Mouse (Mus musculus): ENCODE data around the gene Mta1. TPM values are rescaled to one million over a fixed set of nuclear protein-coding genes. Genes with fewer than 3 reads are reported as not detected.
A peak's percentile ranks its signal among the peaks of the same experiment; 100 is the strongest.

Mta1 gene
- polyA plus RNA-seq, 1 experiment from 2014 or later: 12.2 TPM

DNA sequence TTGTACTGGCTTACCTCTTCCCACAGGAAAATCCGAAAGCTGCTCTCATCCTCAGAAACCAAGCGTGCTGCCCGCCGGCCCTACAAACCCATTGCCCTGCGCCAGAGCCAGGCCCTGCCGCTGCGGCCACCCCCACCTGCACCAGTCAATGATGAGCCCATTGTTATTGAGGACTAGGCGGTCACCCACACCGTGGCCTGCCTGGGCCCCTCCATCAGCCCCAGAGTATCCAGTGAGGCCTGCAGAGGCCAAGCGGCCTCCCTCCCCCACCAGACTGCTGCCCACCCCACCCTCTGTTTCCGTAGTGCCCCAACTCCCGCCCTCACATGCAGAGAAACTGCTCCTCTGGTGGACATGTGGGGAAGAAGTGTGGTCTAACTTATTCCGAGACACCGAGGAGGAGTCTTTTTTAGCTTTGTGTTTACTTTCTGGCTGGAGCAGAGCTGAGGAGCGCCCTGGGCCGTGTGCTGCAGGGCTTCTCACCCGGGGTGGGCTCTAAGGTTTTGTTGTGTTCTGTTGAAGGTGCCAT, 38.5 kb downstream of the Mta1 start:
- no peak for ATAC-seq (ENCODE audit: low read depth)
- no peaks in the 10 kb centered on the region for H3K9me3 ChIP-seq (ENCODE audit: control insufficient read depth, low read length)
- 68% methylated on average over 17 of the region's 17 CpGs for WGBS
- H3K27me3 ChIP-seq (ENCODE audit: control insufficient read depth, insufficient read depth, low read depth, low read length): no peaks in the 10 kb centered on the region
- no peak overlapping the region for H3K4me3 ChIP-seq (ENCODE audit: low read length)
- no peak overlapping the region for H3K27ac ChIP-seq (ENCODE audit: low read length)
- peaks cover 36% of the 10 kb centered on the region for H3K4me1 ChIP-seq (replicated peaks; ENCODE audit: control insufficient read depth, insufficient read depth, low read length)
- H3K36me3 ChIP-seq (ENCODE audit: control insufficient read depth, insufficient read depth, low read length): peaks cover 54% of the 10 kb centered on the region
- H3K9ac ChIP-seq (ENCODE audit: low read length): no peak overlapping the region
- H3K4me2 ChIP-seq (ENCODE audit: low read depth, low read length): no peak overlapping the region

DNA sequence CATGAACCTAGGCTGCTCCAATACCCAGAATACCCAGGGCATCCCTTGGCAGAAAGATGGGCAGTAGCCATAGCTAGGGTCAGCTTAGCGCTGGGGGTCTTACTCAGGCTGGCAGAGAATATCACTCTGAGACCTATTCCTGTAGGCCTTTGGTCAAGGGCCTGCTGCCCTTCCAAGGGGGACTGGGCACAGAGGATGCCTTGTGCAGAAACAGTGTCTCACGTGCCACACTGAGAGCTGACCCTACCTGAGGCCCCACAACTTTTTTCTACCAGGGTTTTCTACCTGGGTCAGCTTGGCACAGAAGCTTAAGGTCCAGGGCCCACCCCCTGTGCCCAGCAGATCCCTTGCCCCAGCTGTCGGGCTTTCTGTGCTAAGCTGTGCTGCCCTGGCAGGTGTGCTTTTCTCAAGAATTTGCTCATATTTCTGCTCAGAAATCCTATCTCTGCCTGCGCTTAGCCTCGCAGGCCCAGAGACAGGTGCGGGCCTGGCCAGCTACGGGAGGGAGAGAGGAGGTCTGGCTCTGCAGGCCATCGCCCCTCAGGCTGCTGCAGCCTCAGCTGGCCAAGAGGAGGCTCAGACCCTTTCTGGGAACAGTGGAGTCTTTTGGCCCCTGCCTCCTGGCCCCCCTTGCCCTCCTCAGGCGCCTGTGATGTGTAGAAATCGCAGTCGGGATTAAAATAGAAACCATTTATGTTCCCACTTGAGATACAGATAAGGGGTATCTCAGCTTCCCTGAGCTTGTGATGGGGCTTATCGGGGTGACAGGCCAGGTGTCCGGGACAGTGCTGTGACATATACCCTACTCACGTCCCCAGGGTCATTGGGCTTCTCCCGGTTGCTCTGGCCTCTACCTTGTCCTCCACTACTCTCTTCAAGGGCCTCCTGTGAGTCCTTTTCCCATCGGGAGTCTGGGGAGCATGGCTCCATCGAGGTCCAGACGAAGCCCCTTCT, 39.5 kb downstream of the Mta1 start:
- 76% methylated on average over 18 of the region's 18 CpGs for WGBS
- no peak overlapping the region for H3K4me3 ChIP-seq (ENCODE audit: low read length)
- H3K4me1 ChIP-seq (replicated peaks; ENCODE audit: control insufficient read depth, insufficient read depth, low read length): peaks cover 42% of the 10 kb centered on the region
- H3K36me3 ChIP-seq (ENCODE audit: control insufficient read depth, insufficient read depth, low read length): peaks cover 47% of the 10 kb centered on the region
- no peak for ATAC-seq (ENCODE audit: low read depth)
- H3K27ac ChIP-seq (ENCODE audit: low read length): peak overlapping the region; percentile 92; the same call in 1 of the 2 replicates
- no peak overlapping the region for H3K4me2 ChIP-seq (ENCODE audit: low read depth, low read length)
- H3K9ac ChIP-seq (ENCODE audit: low read length): no peak overlapping the region
- H3K27me3 ChIP-seq (ENCODE audit: control insufficient read depth, insufficient read depth, low read depth, low read length): no peaks in the 10 kb centered on the region
- H3K9me3 ChIP-seq (ENCODE audit: control insufficient read depth, low read length): no peaks in the 10 kb centered on the region

- 74% methylated on average over 6 of the region's 6 CpGs for WGBS
- H3K4me3 ChIP-seq (ENCODE audit: low read length): no peak overlapping the region
- H3K36me3 ChIP-seq (ENCODE audit: control insufficient read depth, insufficient read depth, low read length): peaks cover 40% of the 10 kb centered on the region
- peaks cover 43% of the 10 kb centered on the region for H3K4me1 ChIP-seq (replicated peaks; ENCODE audit: control insufficient read depth, insufficient read depth, low read length)
- H3K27me3 ChIP-seq (ENCODE audit: control insufficient read depth, insufficient read depth, low read depth, low read length): no peaks in the 10 kb centered on the region
- no peak overlapping the region for H3K4me2 ChIP-seq (ENCODE audit: low read depth, low read length)
- peak overlapping the region; percentile 92 for H3K27ac ChIP-seq (ENCODE audit: low read length)
- H3K9me3 ChIP-seq (ENCODE audit: control insufficient read depth, low read length): no peaks in the 10 kb centered on the region
- H3K9ac ChIP-seq (ENCODE audit: low read length): no peak overlapping the region
- ATAC-seq (ENCODE audit: low read depth): no peak
These were observed 40.2 kb downstream of the Mta1 start for GRCm38 (mm10) chr12:113138291-113138690.

DNA sequence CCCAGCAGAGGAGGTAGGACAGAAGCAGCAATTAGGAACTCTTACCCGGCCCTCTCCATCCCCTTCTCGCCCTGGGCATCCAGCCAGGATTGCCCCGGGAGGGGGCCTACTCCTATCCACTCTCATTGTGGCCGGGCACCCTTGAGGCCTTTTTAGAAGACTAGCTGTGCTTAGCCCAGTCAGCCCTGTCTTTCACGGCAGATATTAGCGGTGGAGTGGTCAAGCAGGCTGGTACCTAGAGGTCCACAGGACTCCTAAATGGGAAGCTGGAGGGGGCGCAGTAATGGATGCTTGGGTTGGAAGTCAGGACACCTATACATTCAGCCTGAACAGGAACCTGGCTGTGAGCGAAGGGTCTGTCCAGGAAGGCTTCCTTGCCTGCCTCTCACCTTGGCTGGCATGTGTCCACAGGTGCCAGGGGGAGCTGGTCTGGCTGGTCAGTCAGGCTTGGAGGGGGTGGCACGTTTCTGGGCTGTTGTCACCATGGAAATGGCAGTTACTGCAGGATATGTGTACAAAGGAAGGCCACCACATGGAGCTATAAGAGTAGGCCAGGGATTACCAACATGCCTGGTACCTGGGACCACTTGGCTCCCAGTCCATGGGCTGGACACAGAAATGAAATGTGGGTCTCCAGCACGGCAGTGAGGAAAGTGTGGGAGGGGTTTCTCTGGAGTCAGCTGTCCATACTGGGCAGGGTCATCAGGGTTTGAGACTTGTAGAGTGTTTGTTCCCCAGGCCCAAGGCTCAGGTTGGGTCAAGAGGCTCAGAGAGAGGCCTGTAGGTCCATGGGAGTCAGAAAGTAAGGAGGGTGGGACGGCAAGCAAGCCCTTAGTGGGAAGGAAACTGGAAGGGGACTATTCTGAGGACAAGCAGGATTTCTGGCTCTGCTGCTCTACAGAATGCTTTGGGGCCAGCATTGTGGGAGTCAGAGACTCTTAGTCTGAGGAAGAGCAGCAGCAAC, 41.1 kb downstream of the Mta1 start:
- Histone ChIP-seq H3K4me3 (ENCODE audit: low read length) (peak overlapping the region; percentile 79), H3K36me3 (ENCODE audit: control insufficient read depth, insufficient read depth, low read length) (peaks cover 38% of the 10 kb centered on the region), H3K27me3 (ENCODE audit: control insufficient read depth, insufficient read depth, low read depth, low read length) (no peaks in the 10 kb centered on the region), H3K4me2 (ENCODE audit: low read depth, low read length) (peak overlapping the region; percentile 76), H3K9ac (ENCODE audit: low read length) (0 out of 2 replicates have a peak overlapping the region, but pooled peaks have one; percentile 8), H3K9me3 (ENCODE audit: control insufficient read depth, low read length) (no peaks in the 10 kb centered on the region), H3K27ac (ENCODE audit: low read length) (peak overlapping the region; percentile 92), H3K4me1 (replicated peaks; ENCODE audit: control insufficient read depth, insufficient read depth, low read length) (peaks cover 45% of the 10 kb centered on the region)
- 28% methylated on average over 11 of the region's 11 CpGs for WGBS
- peak; percentile 3 for ATAC-seq (ENCODE audit: low read depth)

DNA sequence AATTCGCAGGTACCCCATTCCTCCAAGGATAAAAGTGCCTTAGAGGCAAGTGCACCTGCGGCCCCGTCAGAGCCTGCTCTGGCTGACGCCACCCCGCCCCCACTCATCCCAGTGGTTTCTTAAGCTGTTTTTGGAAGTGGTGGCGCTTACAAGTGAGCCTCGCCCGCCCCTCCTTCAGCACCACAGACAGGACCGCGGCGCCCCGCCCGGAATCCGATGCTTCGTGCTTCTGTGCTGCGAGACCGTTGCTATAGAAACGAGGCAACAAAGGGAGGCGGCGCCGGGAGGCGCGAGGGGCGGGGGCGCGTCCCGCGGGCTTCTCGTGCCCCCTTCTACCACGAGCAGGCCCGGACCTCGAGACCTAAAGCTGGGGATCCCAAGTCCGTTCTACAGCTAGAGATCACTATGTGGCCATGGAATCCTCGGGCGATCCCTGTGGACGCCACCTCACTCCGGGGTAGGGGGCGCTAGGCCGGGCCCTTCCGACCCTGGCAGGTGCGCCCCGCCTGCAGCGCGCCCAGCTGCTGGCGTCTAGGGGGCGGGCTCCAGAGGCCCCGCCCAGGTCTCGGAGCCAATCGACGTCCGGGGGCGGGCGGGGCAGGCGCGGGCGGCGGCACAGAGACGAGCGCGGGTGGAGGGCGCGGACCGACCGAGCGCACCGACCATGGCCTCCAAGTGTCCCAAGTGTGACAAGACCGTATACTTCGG, 42.0 kb downstream of the Mta1 start, which contains the start of gene Crip2:
TSS of gene Crip2 (plus strand) at position 329 of the 708 bp plus-strand sequence.
- H3K36me3 ChIP-seq (ENCODE audit: control insufficient read depth, insufficient read depth, low read length): peaks cover 37% of the 10 kb centered on the region
- no peaks in the 10 kb centered on the region for H3K9me3 ChIP-seq (ENCODE audit: control insufficient read depth, low read length)

GRCm38 (mm10) chr12:113140616-113141411, 42.7 kb downstream of the Mta1 start:
- Histone ChIP-seq H3K27ac (ENCODE audit: low read length) (peak overlapping the region; percentile 98), H3K4me2 (ENCODE audit: low read depth, low read length) (peak overlapping the region; percentile 76), H3K36me3 (ENCODE audit: control insufficient read depth, insufficient read depth, low read length) (peaks cover 34% of the 10 kb centered on the region), H3K9me3 (ENCODE audit: control insufficient read depth, low read length) (no peaks in the 10 kb centered on the region), H3K9ac (ENCODE audit: low read length) (peak overlapping the region; percentile 81), H3K4me3 (ENCODE audit: low read length) (peak overlapping the region; percentile 79), H3K27me3 (ENCODE audit: control insufficient read depth, insufficient read depth, low read depth, low read length) (no peaks in the 10 kb centered on the region), H3K4me1 (replicated peaks; ENCODE audit: control insufficient read depth, insufficient read depth, low read length) (peaks cover 45% of the 10 kb centered on the region)
- WGBS: 3% methylated on average over 49 of the region's 49 CpGs
- no peak; the same call in 1 of the 2 replicates for ATAC-seq (ENCODE audit: low read depth)

More for the DNA sequence above, 42.0 kb downstream of the Mta1 start, which contains the start of gene Crip2:
- Histone ChIP-seq H3K4me1 (replicated peaks; ENCODE audit: control insufficient read depth, insufficient read depth, low read length) (peaks cover 45% of the 10 kb centered on the region), H3K27ac (ENCODE audit: low read length) (peak within 1 kb of the TSS; percentile 98), H3K9ac (ENCODE audit: low read length) (peak within 1 kb of the TSS; percentile 81), H3K27me3 (ENCODE audit: control insufficient read depth, insufficient read depth, low read depth, low read length) (no peaks in the 10 kb centered on the region), H3K4me3 (ENCODE audit: low read length) (peak within 1 kb of the TSS; percentile 79), H3K4me2 (ENCODE audit: low read depth, low read length) (peak within 1 kb of the TSS; percentile 76)
- WGBS: 0% methylated on average over 59 of the region's 68 CpGs
- ATAC-seq (ENCODE audit: low read depth): peak; percentile 80

- Histone ChIP-seq H3K9ac (ENCODE audit: low read length) (peak overlapping the region; percentile 81), H3K27me3 (ENCODE audit: control insufficient read depth, insufficient read depth, low read depth, low read length) (no peaks in the 10 kb centered on the region), H3K4me2 (ENCODE audit: low read depth, low read length) (peak overlapping the region; percentile 76), H3K4me3 (ENCODE audit: low read length) (peak overlapping the region; percentile 79), H3K36me3 (ENCODE audit: control insufficient read depth, insufficient read depth, low read length) (peaks cover 27% of the 10 kb centered on the region), H3K27ac (ENCODE audit: low read length) (peak overlapping the region; percentile 98), H3K9me3 (ENCODE audit: control insufficient read depth, low read length) (no peaks in the 10 kb centered on the region), H3K4me1 (replicated peaks; ENCODE audit: control insufficient read depth, insufficient read depth, low read length) (peaks cover 52% of the 10 kb centered on the region)
- 21% methylated on average over 8 of the region's 8 CpGs for WGBS
- no peak for ATAC-seq (ENCODE audit: low read depth)
These were observed 43.5 kb downstream of the Mta1 start for GRCm38 (mm10) chr12:113141531-113141973.
